Mouse (Mus musculus): Measurements from ENCODE around the gene Inf2.

The Inf2 gene

GRCm38 (mm10) chr12:112570160-112570559, 18.4 kb upstream of the Inf2 start:
- DNase-seq (ENCODE audit: inconsistent ontology term) = no peak

- DNase-seq (ENCODE audit: inconsistent ontology term) = no peak
Observed at GRCm38 (mm10) chr12:112571064-112571463, 17.5 kb upstream of the Inf2 start.

- no peak for DNase-seq (ENCODE audit: inconsistent ontology term)
Observed at GRCm38 (mm10) chr12:112575274-112575986, 13.2 kb upstream of the Inf2 start.

- peak; percentile 37 for DNase-seq (ENCODE audit: inconsistent ontology term)
Observed at GRCm38 (mm10) chr12:112576341-112576740, 12.2 kb upstream of the Inf2 start.

GRCm38 (mm10) chr12:112576749-112577148, 11.8 kb upstream of the Inf2 start:
- peak; percentile 42 for DNase-seq (ENCODE audit: inconsistent ontology term)

GRCm38 (mm10) chr12:112578296-112579090, 10.1 kb upstream of the Inf2 start:
- peak; percentile 91 for DNase-seq (ENCODE audit: inconsistent ontology term)

- peak; percentile 75 for DNase-seq (ENCODE audit: inconsistent ontology term)
Observed at GRCm38 (mm10) chr12:112579430-112579829, 9.2 kb upstream of the Inf2 start.

- DNase-seq (ENCODE audit: inconsistent ontology term) = peak; percentile 84
Observed at GRCm38 (mm10) chr12:112579926-112580325, 8.7 kb upstream of the Inf2 start.

GRCm38 (mm10) chr12:112581113-112581512, 7.5 kb upstream of the Inf2 start:
- no peak for DNase-seq (ENCODE audit: inconsistent ontology term)

- DNase-seq (ENCODE audit: inconsistent ontology term) = no peak
Observed at GRCm38 (mm10) chr12:112584954-112585353, 3.6 kb upstream of the Inf2 start.

GRCm38 (mm10) chr12:112585924-112586538, 2.6 kb upstream of the Inf2 start:
- no peak for DNase-seq (ENCODE audit: inconsistent ontology term)

GRCm38 (mm10) chr12:112587125-112588124, 1.2 kb upstream of the Inf2 start:
- DNase-seq (ENCODE audit: inconsistent ontology term) = no peak

- no peak for DNase-seq (ENCODE audit: inconsistent ontology term)
Observed at GRCm38 (mm10) chr12:112589491-112590191, 1.1 kb downstream of the Inf2 start.

- DNase-seq (ENCODE audit: inconsistent ontology term) = peak; percentile 39
Observed at GRCm38 (mm10) chr12:112590566-112591239, 2.1 kb downstream of the Inf2 start.

GRCm38 (mm10) chr12:112591240-112591639, 2.7 kb downstream of the Inf2 start:
- no peak for DNase-seq (ENCODE audit: inconsistent ontology term)

GRCm38 (mm10) chr12:112591730-112592129, 3.1 kb downstream of the Inf2 start:
- no peak for DNase-seq (ENCODE audit: inconsistent ontology term)

GRCm38 (mm10) chr12:112592985-112593734, 4.6 kb downstream of the Inf2 start:
- peak; percentile 72 for DNase-seq (ENCODE audit: inconsistent ontology term)

GRCm38 (mm10) chr12:112593951-112594915, 5.6 kb downstream of the Inf2 start:
- DNase-seq (ENCODE audit: inconsistent ontology term) = peak; percentile 24

Measured in Muller cell, postnatal 12 days (primary cell).